Comparison of ENCODE assay signal across 9 mouse cellular contexts in the genomic region with DNA sequence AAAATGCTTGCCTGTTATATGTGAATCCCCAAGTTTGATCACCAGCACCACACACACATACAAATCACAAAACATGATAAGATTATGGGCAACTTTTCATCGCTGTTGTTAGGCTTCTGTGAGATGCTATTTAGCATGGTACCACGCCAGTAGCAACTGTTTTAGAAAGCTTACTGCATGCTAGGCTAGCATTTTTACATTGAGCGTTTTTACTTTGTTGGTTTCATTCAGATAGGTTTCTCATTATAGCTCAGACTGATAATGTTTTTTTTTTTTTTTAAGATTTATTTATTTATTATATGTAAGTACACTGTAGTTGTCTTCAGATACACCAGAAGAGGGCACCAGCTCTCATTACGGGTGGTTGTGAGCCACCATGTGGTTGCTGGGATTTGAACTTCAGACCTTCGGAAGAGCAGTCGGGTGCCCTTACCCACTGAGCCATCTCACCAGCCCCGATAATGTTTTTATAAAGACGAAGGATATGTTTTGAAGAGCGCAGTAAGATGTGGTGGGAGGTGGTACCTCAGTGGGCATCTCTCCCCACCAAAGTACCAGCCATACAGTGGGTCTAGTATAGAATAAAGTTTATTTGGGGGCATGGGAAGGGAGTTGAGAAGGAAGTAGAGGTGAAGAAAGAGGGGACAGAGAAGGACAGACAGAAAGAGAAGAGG. TPM values are rescaled to one million over a fixed set of nuclear protein-coding genes. Genes with fewer than 3 reads are reported as not detected.
DNase-seq lines count a peak whose midpoint lies in the region; ATAC-seq and TF ChIP-seq lines count a peak whose summit lies in the region.
"Had no signal": no experiment of that assay in that cellular context is flagged by ENCODE, and none has a peak within 500 bp of the region (broad histone marks: within the 10 kb centered on the region; RNA-seq: fewer than 3 reads in every experiment).

No protein-coding gene starts in this region.

- peak; percentile 51 for TF ChIP-seq CTCF in layer of hippocampus, adult 2 months (conservative IDR thresholded peaks at IDR 0.05)

- H3K27me3 ChIP-seq in embryonic facial prominence, embryonic 14.5 days (replicated peaks; ENCODE audit: control insufficient read depth, insufficient read depth, low read length) = no peaks in the 10 kb centered on the region
- no peaks in the 10 kb centered on the region for H3K27me3 ChIP-seq in intestine, embryonic 16.5 days (replicated peaks; ENCODE audit: control insufficient read depth, insufficient read depth, low read length)
- H3K27me3 ChIP-seq in neural tube, embryonic 12.5 days (replicated peaks) = no peaks in the 10 kb centered on the region

- H3K36me3 ChIP-seq in embryonic facial prominence, embryonic 14.5 days (ENCODE audit: control insufficient read depth, insufficient read depth, low read length) = peaks cover 58% of the 10 kb centered on the region
- peaks cover 11% of the 10 kb centered on the region; the same call in 1 of the 2 replicates for H3K36me3 ChIP-seq in intestine, embryonic 16.5 days (ENCODE audit: control insufficient read depth, insufficient read depth, low read length)
- peaks cover 51% of the 10 kb centered on the region for H3K36me3 ChIP-seq in neural tube, embryonic 12.5 days

- no peaks in the 10 kb centered on the region; the same call in 1 of the 2 replicates for H3K4me1 ChIP-seq in embryonic facial prominence, embryonic 14.5 days (ENCODE audit: control insufficient read depth, insufficient read depth, low read length)
- H3K4me1 ChIP-seq in intestine, embryonic 16.5 days (ENCODE audit: control insufficient read depth, insufficient read depth, low read length) = peaks cover 3% of the 10 kb centered on the region; the same call in 1 of the 2 replicates
- peaks cover 6% of the 10 kb centered on the region; the same call in 1 of the 2 replicates for H3K4me1 ChIP-seq in neural tube, embryonic 12.5 days

- H3K4me2 ChIP-seq in embryonic facial prominence, embryonic 14.5 days (ENCODE audit: low read depth, low read length) = peak overlapping the region; percentile 77
- peak overlapping the region; percentile 64 for H3K4me2 ChIP-seq in intestine, embryonic 16.5 days (ENCODE audit: low read depth, low read length)
- peak overlapping the region; percentile 88 for H3K4me2 ChIP-seq in neural tube, embryonic 12.5 days (replicated peaks)

- no peak for DNase-seq in layer of hippocampus, adult 2 months (ENCODE audit: low spot score in 2 of 2)
- DNase-seq in layer of hippocampus, adult 9-11 months = no peak
- DNase-seq in embryonic facial prominence, embryonic 14.5 days (ENCODE audit: low spot score) = no peak
- DNase-seq in adrenal gland, postnatal 4 days (ENCODE audit: low spot score in 2 of 2) = no peak
- no peak for DNase-seq in layer of hippocampus, adult 8-10 months (ENCODE audit: low spot score in 2 of 2)
- no peak for DNase-seq in thymus, postnatal 4 days

- no peak for ATAC-seq in embryonic facial prominence, embryonic 14.5 days (ENCODE audit: low read depth)
- no peak for ATAC-seq in intestine, embryonic 16.5 days
- no peak for ATAC-seq in neural tube, embryonic 12.5 days (ENCODE audit: low FRiP score, low read depth)

- 67% methylated on average over 9 of the region's 9 CpGs for WGBS in embryonic facial prominence, embryonic 14.5 days
- WGBS in intestine, embryonic 16.5 days = 61% methylated on average over 9 of the region's 9 CpGs
- WGBS in neural tube, embryonic 12.5 days = 69% methylated on average over 9 of the region's 9 CpGs

- 0 out of 2 replicates have a peak overlapping the region, but pooled peaks have one; percentile 87 for H3K27ac ChIP-seq in layer of hippocampus, adult 2 months
- peak overlapping the region; percentile 88; the same call in 1 of the 2 replicates for H3K27ac ChIP-seq in embryonic facial prominence, embryonic 14.5 days (replicated peaks; ENCODE audit: low read depth, low read length)
- H3K27ac ChIP-seq in intestine, embryonic 16.5 days (ENCODE audit: low read length) = no peak overlapping the region
- H3K27ac ChIP-seq in neural tube, embryonic 12.5 days = no peak overlapping the region

- peak overlapping the region; percentile 80 for H3K9ac ChIP-seq in embryonic facial prominence, embryonic 14.5 days (ENCODE audit: low read depth, low read length)
- H3K9ac ChIP-seq in intestine, embryonic 16.5 days (ENCODE audit: low read depth, low read length) = peak overlapping the region; percentile 77; the same call in 1 of the 2 replicates
- H3K9ac ChIP-seq in neural tube, embryonic 12.5 days = 0 out of 2 replicates have a peak overlapping the region, but pooled peaks have one; percentile 64

- H3K9me3 ChIP-seq in embryonic facial prominence, embryonic 14.5 days (ENCODE audit: control insufficient read depth, low read length) = no peaks in the 10 kb centered on the region
- no peaks in the 10 kb centered on the region for H3K9me3 ChIP-seq in intestine, embryonic 16.5 days (ENCODE audit: control insufficient read depth, low read length)
- H3K9me3 ChIP-seq in neural tube, embryonic 12.5 days = no peaks in the 10 kb centered on the region

- H3K4me3 ChIP-seq in layer of hippocampus, adult 2 months = peak overlapping the region; percentile 82
- H3K4me3 ChIP-seq in embryonic facial prominence, embryonic 14.5 days (ENCODE audit: low read depth, low read length) = peak overlapping the region; percentile 63
- H3K4me3 ChIP-seq in intestine, embryonic 16.5 days (ENCODE audit: low read length) = peak overlapping the region; percentile 71
- peak overlapping the region; percentile 66 for H3K4me3 ChIP-seq in neural tube, embryonic 12.5 days

RNA-seq across cellular contexts. Expression of a gene that starts 1.1 kb away (rescaled TPM):
- 10 to 100 TPM; 54.3 to 55.1 TPM for total RNA-seq in layer of hippocampus, adult 2 months (2021)
- 64.8 and 66.6 TPM in 2 replicates for polyA plus RNA-seq in embryonic facial prominence, embryonic 14.5 days (2014; fragmentation: Nextera tagmentation; extraction: Ambion mirVana)
- 78.7 and 80.6 TPM in 2 replicates for polyA plus RNA-seq in intestine, embryonic 16.5 days (2015; fragmentation: Nextera tagmentation; extraction: Ambion mirVana)
- polyA plus RNA-seq in neural tube, embryonic 12.5 days (2016; fragmentation: Nextera tagmentation; extraction: Ambion mirVana) = 78.4 and 81.7 TPM in 2 replicates
- 100 to 1,000 TPM; 135 to 138 TPM for total RNA-seq in adrenal gland, postnatal 4 days (2021)
- total RNA-seq in layer of hippocampus, adult 8-10 months (2022) = 10 to 100 TPM; 58.6 to 59.7 (median 59.5) TPM

RNA-seq across cellular contexts. Expression of a gene that starts 9.7 kb away (rescaled TPM):
- 10 to 100 TPM; 14.2 to 15.8 TPM for total RNA-seq in layer of hippocampus, adult 2 months (2021)
- 20.9 and 22.9 TPM in 2 replicates for polyA plus RNA-seq in embryonic facial prominence, embryonic 14.5 days (2014; fragmentation: Nextera tagmentation; extraction: Ambion mirVana)
- 37.2 and 39.8 TPM in 2 replicates for polyA plus RNA-seq in intestine, embryonic 16.5 days (2015; fragmentation: Nextera tagmentation; extraction: Ambion mirVana)
- polyA plus RNA-seq in neural tube, embryonic 12.5 days (2016; fragmentation: Nextera tagmentation; extraction: Ambion mirVana) = 60.7 and 64.1 TPM in 2 replicates
- total RNA-seq in adrenal gland, postnatal 4 days (2021) = 10 to 100 TPM; 31.0 to 33.5 TPM
- total RNA-seq in layer of hippocampus, adult 8-10 months (2022) = 10 to 100 TPM; 12.7 to 16.1 (median 15.1) TPM

RNA-seq across cellular contexts. Expression of a gene that starts 10.1 kb away (rescaled TPM):
- total RNA-seq in layer of hippocampus, adult 2 months (2021) = 10 to 100 TPM; 24.7 to 27.4 TPM
- 12.8 and 13.3 TPM in 2 replicates for polyA plus RNA-seq in embryonic facial prominence, embryonic 14.5 days (2014; fragmentation: Nextera tagmentation; extraction: Ambion mirVana)
- polyA plus RNA-seq in intestine, embryonic 16.5 days (2015; fragmentation: Nextera tagmentation; extraction: Ambion mirVana) = 14.2 and 14.3 TPM in 2 replicates
- polyA plus RNA-seq in neural tube, embryonic 12.5 days (2016; fragmentation: Nextera tagmentation; extraction: Ambion mirVana) = 22.2 TPM in 2 replicates
- total RNA-seq in adrenal gland, postnatal 4 days (2021) = 10 to 100 TPM; 21.9 to 24.9 TPM
- 10 to 100 TPM; 25.2 to 31.5 (median 26.2) TPM for total RNA-seq in layer of hippocampus, adult 8-10 months (2022)

RNA-seq across cellular contexts. Expression of a gene that starts 14.3 kb away (rescaled TPM):
- 100 to 1,000 TPM; 140 to 146 TPM for total RNA-seq in layer of hippocampus, adult 2 months (2021)
- polyA plus RNA-seq in embryonic facial prominence, embryonic 14.5 days (2014; fragmentation: Nextera tagmentation; extraction: Ambion mirVana) = 205 and 217 TPM in 2 replicates
- polyA plus RNA-seq in intestine, embryonic 16.5 days (2015; fragmentation: Nextera tagmentation; extraction: Ambion mirVana) = 75.5 and 76.0 TPM in 2 replicates
- polyA plus RNA-seq in neural tube, embryonic 12.5 days (2016; fragmentation: Nextera tagmentation; extraction: Ambion mirVana) = 225 and 233 TPM in 2 replicates
- total RNA-seq in adrenal gland, postnatal 4 days (2021) = 100 to 1,000 TPM; 205 to 213 TPM
- 100 to 1,000 TPM; 137 to 145 (median 140) TPM for total RNA-seq in layer of hippocampus, adult 8-10 months (2022)

RNA-seq across cellular contexts. Expression of a gene that starts 28.1 kb away (rescaled TPM):
- total RNA-seq in layer of hippocampus, adult 2 months (2021) = 1 to 10 TPM; 1.6 to 3.7 TPM
- 145 and 175 TPM in 2 replicates for polyA plus RNA-seq in embryonic facial prominence, embryonic 14.5 days (2014; fragmentation: Nextera tagmentation; extraction: Ambion mirVana)
- polyA plus RNA-seq in intestine, embryonic 16.5 days (2015; fragmentation: Nextera tagmentation; extraction: Ambion mirVana) = 3.8 TPM in 2 replicates
- polyA plus RNA-seq in neural tube, embryonic 12.5 days (2016; fragmentation: Nextera tagmentation; extraction: Ambion mirVana) = 372 and 405 TPM in 2 replicates
- total RNA-seq in adrenal gland, postnatal 4 days (2021) = 1 to 10 TPM; 1.7 to 2.0 TPM
- 1 to 10 TPM; 3.9 to 5.9 (median 4.7) TPM for total RNA-seq in layer of hippocampus, adult 8-10 months (2022)
- total RNA-seq: hematopoietic stem cell, adult 5-6 weeks had no signal

Comparison
In these comparisons a context has a peak if more than half of its experiments do, and no peak if none do; other contexts are left out.
1. H3K27ac ChIP-seq: peak in layer of hippocampus, adult 2 months (single experiment) and embryonic facial prominence, embryonic 14.5 days (single experiment); none in intestine, embryonic 16.5 days (single experiment) and neural tube, embryonic 12.5 days (single experiment).
2. Peak in every context shown above with its lines, with median percentiles within 50 percentile points of each other: H3K4me3 ChIP-seq, H3K4me2 ChIP-seq and H3K9ac ChIP-seq.